Mouse (Mus musculus) brain, embryonic 14.5 days (tissue): ENCODE data around the gene Ttc6.

ENCODE experiments used
- CTCF ChIP-seq: fragments of 200-500 bp; IDR thresholded peaks from 2 replicates; pipeline ENCODE4 v1.5.1; 2012; ENCODE audit warnings: inconsistent platforms, mild to moderate bottlenecking, moderate library complexity, borderline replicate concordance; ENCODE audit not compliant: insufficient read depth, insufficient read length; ENCODE audit errors: extremely low read depth
- POLR2A ChIP-seq: fragments of 200-500 bp; IDR thresholded peaks from 2 replicates; pipeline ENCODE4 v1.6.1; 2012; ENCODE audit warnings: mild to moderate bottlenecking, inconsistent platforms, borderline replicate concordance; ENCODE audit not compliant: poor library complexity, insufficient read depth, insufficient read length, severe bottlenecking; ENCODE audit errors: extremely low read depth

DNA sequence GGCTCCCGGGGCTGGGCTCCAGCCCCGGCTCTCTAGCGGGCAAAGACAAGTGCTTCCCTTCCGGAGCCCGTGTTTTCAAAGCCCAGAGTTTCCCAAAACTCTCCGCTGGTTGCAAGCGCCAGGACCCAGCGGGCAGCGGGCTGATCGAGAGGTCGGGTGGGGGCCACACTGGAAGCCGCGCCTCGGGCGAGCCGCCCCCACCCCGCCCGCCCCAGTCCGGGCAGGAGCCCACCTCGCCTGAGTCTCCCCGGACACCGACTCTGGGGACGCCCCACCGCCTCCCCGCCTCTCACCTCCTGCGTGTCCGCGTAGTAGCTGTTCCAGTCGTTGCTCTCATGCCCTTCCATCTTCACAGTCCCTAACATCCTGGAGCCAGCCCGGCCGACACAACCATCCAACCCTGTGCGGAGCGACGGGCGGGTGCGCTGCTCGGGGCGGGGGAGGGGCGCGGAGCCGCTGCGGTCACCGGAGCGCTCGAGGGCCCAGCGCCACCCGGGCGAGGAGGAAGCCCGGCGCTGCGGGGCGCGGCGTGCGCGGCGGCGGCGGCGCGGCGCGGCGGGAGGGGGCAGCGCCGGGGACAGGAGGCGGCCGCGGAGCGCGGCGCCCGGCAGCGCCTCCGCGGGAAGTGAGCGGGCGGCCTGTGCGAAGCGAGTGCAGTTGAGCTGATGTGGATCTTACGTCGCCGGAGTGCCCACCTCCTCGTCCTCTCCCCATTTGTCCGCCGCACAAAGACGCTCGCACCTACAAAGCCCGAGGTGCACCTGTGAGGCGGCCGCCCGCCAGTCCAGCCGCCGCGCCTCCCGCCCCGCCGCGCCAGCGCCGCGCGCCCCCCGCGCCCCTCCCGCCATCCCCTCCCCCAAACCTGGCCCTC, 18.3 kb upstream of the Ttc6 start:
- no peak for TF ChIP-seq POLR2A
- no peak for TF ChIP-seq CTCF
